Mouse (Mus musculus) hindbrain, embryonic 13.5 days (tissue): ENCODE results near the gene Atxn7l1. TPM values are rescaled to one million over a fixed set of nuclear protein-coding genes. Genes with fewer than 3 reads are reported as not detected.

Experiments used
- ATAC-seq: fragments of 200-750 bp; cut with Nextera tagmentation; 2 replicates; pipeline ENCODE4 v1.8.0; 2017; ENCODE audit warnings: moderate TSS enrichment; ENCODE audit not compliant: low FRiP score
- H3K27ac ChIP-seq: fragments of 300-500 bp; sonication (generic); 2 replicates; pipeline ENCODE4 v1.5.1; 2015; ENCODE audit warnings: inconsistent platforms, mild to moderate bottlenecking, moderate library complexity
- H3K27me3 ChIP-seq: fragments of 300-500 bp; sonication (generic); 2 replicates; pipeline ENCODE4 v1.6.1; 2015; ENCODE audit warnings: mild to moderate bottlenecking, inconsistent platforms
- H3K36me3 ChIP-seq: fragments of 300-500 bp; sonication (generic); 2 replicates; pipeline ENCODE4 v1.6.1; 2015; ENCODE audit warnings: mild to moderate bottlenecking, inconsistent platforms
- H3K4me1 ChIP-seq: fragments of 300-500 bp; sonication (generic); replicated peaks from 2 replicates; pipeline ENCODE4 v1.6.1; 2015; ENCODE audit warnings: inconsistent platforms
- H3K4me2 ChIP-seq: fragments of 300-500 bp; sonication (generic); 2 replicates; pipeline ENCODE4 v1.6.1; 2015; ENCODE audit warnings: inconsistent platforms, mild to moderate bottlenecking, moderate library complexity
- H3K4me3 ChIP-seq: fragments of 300-500 bp; sonication (generic); 2 replicates; pipeline ENCODE4 v1.5.1; 2015; ENCODE audit warnings: mild to moderate bottlenecking, inconsistent platforms
- H3K9ac ChIP-seq: fragments of 300-500 bp; sonication (generic); 2 replicates; pipeline ENCODE4 v1.6.1; 2015; ENCODE audit warnings: mild to moderate bottlenecking, inconsistent platforms
- H3K9me3 ChIP-seq: fragments of 300-500 bp; sonication (generic); 2 replicates; pipeline ENCODE4 v1.6.1; 2016; ENCODE audit warnings: inconsistent platforms
- WGBS: fragments of 180-500 bp; shearing (Covaris S2); methylation state at CpG from one replicate; pipeline ENCODE4 v1.1.7; 2015; 5-methylcytosine and 5-hydroxymethylcytosine counted together
- polyA plus RNA-seq: library from polyadenylated mRNA; unstranded; fragments of >200 nt; fragmentation: Nextera tagmentation; extraction: Ambion mirVana; gene quantifications from 2 replicates; pipeline ENCODE4 v1.2.1, GENCODE M21; 2015

Gene Atxn7l1
- polyA plus RNA-seq, 1 experiment from 2014 or later = 22.4 TPM

- no peak overlapping the region for H3K4me2 ChIP-seq
- no peak overlapping the region for H3K9ac ChIP-seq
- H3K27ac ChIP-seq = peak overlapping the region; percentile 30; the same call in 1 of the 2 replicates
- ATAC-seq = no peak
- no peaks in the 10 kb centered on the region for H3K27me3 ChIP-seq
- WGBS = 71% methylated on average over 4 of the region's 4 CpGs
- no peak overlapping the region for H3K4me3 ChIP-seq
- H3K36me3 ChIP-seq = peaks cover under 1% of the 10 kb centered on the region; the same call in 1 of the 2 replicates
- H3K4me1 ChIP-seq = peaks cover 17% of the 10 kb centered on the region
- H3K9me3 ChIP-seq = no peaks in the 10 kb centered on the region
Observed at GRCm38 (mm10) chr12:33267965-33268364, 120.5 kb downstream of the Atxn7l1 start.

- H3K9ac ChIP-seq = no peak overlapping the region
- no peaks in the 10 kb centered on the region for H3K36me3 ChIP-seq
- WGBS = 74% methylated on average over 5 of the region's 5 CpGs
- no peak overlapping the region for H3K27ac ChIP-seq
- peaks cover 24% of the 10 kb centered on the region for H3K4me1 ChIP-seq
- H3K4me2 ChIP-seq = no peak overlapping the region
- H3K27me3 ChIP-seq = no peaks in the 10 kb centered on the region
- no peak overlapping the region for H3K4me3 ChIP-seq
- ATAC-seq = no peak
- no peaks in the 10 kb centered on the region for H3K9me3 ChIP-seq
Observed at GRCm38 (mm10) chr12:33269743-33270142, 122.2 kb downstream of the Atxn7l1 start.

GRCm38 (mm10) chr12:33271865-33272264, 124.4 kb downstream of the Atxn7l1 start:
- 70% methylated on average over 12 of the region's 12 CpGs for WGBS
- no peaks in the 10 kb centered on the region for H3K27me3 ChIP-seq
- H3K27ac ChIP-seq = peak overlapping the region; percentile 44; the same call in 1 of the 2 replicates
- no peak overlapping the region for H3K9ac ChIP-seq
- H3K4me3 ChIP-seq = no peak overlapping the region
- H3K9me3 ChIP-seq = no peaks in the 10 kb centered on the region
- no peaks in the 10 kb centered on the region for H3K36me3 ChIP-seq
- H3K4me1 ChIP-seq = peaks cover 24% of the 10 kb centered on the region
- no peak overlapping the region for H3K4me2 ChIP-seq
- no peak for ATAC-seq

GRCm38 (mm10) chr12:33272441-33272840, 124.9 kb downstream of the Atxn7l1 start:
- H3K9ac ChIP-seq = no peak overlapping the region
- no peak for ATAC-seq
- H3K4me3 ChIP-seq = no peak overlapping the region
- no peaks in the 10 kb centered on the region for H3K27me3 ChIP-seq
- no peaks in the 10 kb centered on the region for H3K9me3 ChIP-seq
- WGBS = 59% methylated on average over 9 of the region's 9 CpGs
- H3K4me2 ChIP-seq = no peak overlapping the region
- no peaks in the 10 kb centered on the region for H3K36me3 ChIP-seq
- H3K27ac ChIP-seq = peak overlapping the region; percentile 44; the same call in 1 of the 2 replicates
- H3K4me1 ChIP-seq = peaks cover 21% of the 10 kb centered on the region

- no peaks in the 10 kb centered on the region for H3K36me3 ChIP-seq
- no peak overlapping the region for H3K4me2 ChIP-seq
- H3K9me3 ChIP-seq = no peaks in the 10 kb centered on the region
- H3K27ac ChIP-seq = peak overlapping the region; percentile 26; the same call in 1 of the 2 replicates
- no peaks in the 10 kb centered on the region for H3K27me3 ChIP-seq
- WGBS = 48% methylated on average over 4 of the region's 4 CpGs
- no peak for ATAC-seq
- H3K4me1 ChIP-seq = peaks cover 14% of the 10 kb centered on the region
- no peak overlapping the region for H3K4me3 ChIP-seq
- no peak overlapping the region for H3K9ac ChIP-seq
Observed at GRCm38 (mm10) chr12:33273147-33273546, 125.7 kb downstream of the Atxn7l1 start.

- Histone ChIP-seq H3K27me3 (no peaks in the 10 kb centered on the region), H3K9ac (no peak overlapping the region), H3K36me3 (no peaks in the 10 kb centered on the region), H3K4me3 (no peak overlapping the region), H3K9me3 (no peaks in the 10 kb centered on the region), H3K4me2 (no peak overlapping the region), H3K4me1 (peaks cover 14% of the 10 kb centered on the region), H3K27ac (no peak overlapping the region)
- ATAC-seq = no peak
- WGBS = 90% methylated on average over 9 of the region's 9 CpGs
Observed at GRCm38 (mm10) chr12:33273668-33274067, 126.2 kb downstream of the Atxn7l1 start.

GRCm38 (mm10) chr12:33276028-33276427, 128.5 kb downstream of the Atxn7l1 start:
- no peaks in the 10 kb centered on the region for H3K36me3 ChIP-seq
- H3K27ac ChIP-seq = no peak overlapping the region
- H3K9me3 ChIP-seq = no peaks in the 10 kb centered on the region
- no peak overlapping the region for H3K4me2 ChIP-seq
- H3K9ac ChIP-seq = no peak overlapping the region
- 79% methylated on average over 1 of the region's 1 CpGs for WGBS
- H3K4me3 ChIP-seq = no peak overlapping the region
- peaks cover 14% of the 10 kb centered on the region for H3K4me1 ChIP-seq
- no peaks in the 10 kb centered on the region for H3K27me3 ChIP-seq
- ATAC-seq = no peak

GRCm38 (mm10) chr12:33277427-33277826, 129.9 kb downstream of the Atxn7l1 start:
- no peak overlapping the region for H3K27ac ChIP-seq
- no peaks in the 10 kb centered on the region for H3K9me3 ChIP-seq
- H3K9ac ChIP-seq = no peak overlapping the region
- WGBS = 87% methylated on average over 7 of the region's 7 CpGs
- H3K4me3 ChIP-seq = no peak overlapping the region
- peaks cover 11% of the 10 kb centered on the region for H3K4me1 ChIP-seq
- H3K4me2 ChIP-seq = no peak overlapping the region
- H3K27me3 ChIP-seq = no peaks in the 10 kb centered on the region
- ATAC-seq = no peak
- no peaks in the 10 kb centered on the region for H3K36me3 ChIP-seq

- H3K9me3 ChIP-seq = no peaks in the 10 kb centered on the region
- ATAC-seq = no peak
- H3K27ac ChIP-seq = no peak overlapping the region
- no peak overlapping the region for H3K4me3 ChIP-seq
- WGBS = 80% methylated on average over 2 of the region's 2 CpGs
- H3K27me3 ChIP-seq = no peaks in the 10 kb centered on the region
- H3K4me1 ChIP-seq = no peaks in the 10 kb centered on the region
- no peaks in the 10 kb centered on the region for H3K36me3 ChIP-seq
- no peak overlapping the region for H3K9ac ChIP-seq
- no peak overlapping the region for H3K4me2 ChIP-seq
Observed at GRCm38 (mm10) chr12:33279159-33279558, 131.7 kb downstream of the Atxn7l1 start.

- ATAC-seq = no peak
- no peak overlapping the region for H3K4me3 ChIP-seq
- H3K36me3 ChIP-seq = no peaks in the 10 kb centered on the region
- H3K4me1 ChIP-seq = peaks cover 7% of the 10 kb centered on the region
- 34% methylated on average over 2 of the region's 2 CpGs for WGBS
- no peak overlapping the region for H3K9ac ChIP-seq
- no peaks in the 10 kb centered on the region for H3K9me3 ChIP-seq
- no peak overlapping the region for H3K4me2 ChIP-seq
- no peak overlapping the region for H3K27ac ChIP-seq
- no peaks in the 10 kb centered on the region for H3K27me3 ChIP-seq
Observed at GRCm38 (mm10) chr12:33280805-33281204, 133.3 kb downstream of the Atxn7l1 start.

GRCm38 (mm10) chr12:33284344-33284936, 136.9 kb downstream of the Atxn7l1 start:
- no peaks in the 10 kb centered on the region for H3K36me3 ChIP-seq
- ATAC-seq = no peak
- no peak overlapping the region for H3K4me2 ChIP-seq
- no peak overlapping the region for H3K4me3 ChIP-seq
- no peaks in the 10 kb centered on the region for H3K27me3 ChIP-seq
- no peak overlapping the region for H3K9ac ChIP-seq
- peaks cover 33% of the 10 kb centered on the region for H3K4me1 ChIP-seq
- 93% methylated on average over 8 of the region's 8 CpGs for WGBS
- no peaks in the 10 kb centered on the region for H3K9me3 ChIP-seq
- no peak overlapping the region for H3K27ac ChIP-seq

- Histone ChIP-seq H3K4me3 (no peak overlapping the region), H3K9ac (no peak overlapping the region), H3K9me3 (no peaks in the 10 kb centered on the region), H3K4me2 (no peak overlapping the region), H3K27ac (0 out of 2 replicates have a peak overlapping the region, but pooled peaks have one; percentile 37), H3K36me3 (no peaks in the 10 kb centered on the region), H3K27me3 (no peaks in the 10 kb centered on the region), H3K4me1 (peaks cover 36% of the 10 kb centered on the region)
- ATAC-seq = no peak
- WGBS = 71% methylated on average over 4 of the region's 4 CpGs
Observed at GRCm38 (mm10) chr12:33285354-33285753, 137.9 kb downstream of the Atxn7l1 start.

GRCm38 (mm10) chr12:33285933-33286649, 138.6 kb downstream of the Atxn7l1 start:
- no peak overlapping the region for H3K9ac ChIP-seq
- H3K27ac ChIP-seq = 0 out of 2 replicates have a peak overlapping the region, but pooled peaks have one; percentile 37
- peaks cover 36% of the 10 kb centered on the region for H3K4me1 ChIP-seq
- WGBS = 28% methylated on average over 9 of the region's 9 CpGs
- no peaks in the 10 kb centered on the region for H3K36me3 ChIP-seq
- no peak overlapping the region for H3K4me3 ChIP-seq
- H3K27me3 ChIP-seq = no peaks in the 10 kb centered on the region
- peak; percentile 54 for ATAC-seq
- no peaks in the 10 kb centered on the region for H3K9me3 ChIP-seq
- no peak overlapping the region for H3K4me2 ChIP-seq
